In genomic region chr2:77910216-77910615, GRCm38 (mm10) we compare ENCODE assay signal across 16 mouse cellular contexts.
"Had no signal": no experiment of that assay in that cellular context is flagged by ENCODE, and none has a peak within 500 bp of the region (broad histone marks: within the 10 kb centered on the region; RNA-seq: fewer than 3 reads in every experiment).

No protein-coding gene starts in this region.

- DNase-seq: gastrocnemius, postnatal 14 days; gastrocnemius, postnatal 36 days; heart, adult 2 months; heart, postnatal 14 days; heart, postnatal 4 days; kidney, adult 18-20 months; kidney, adult 8-10 months; kidney, postnatal 10 days; kidney, postnatal 25 days; kidney, postnatal 4 days; liver; liver, embryonic 13.5 days had no signal

- ATAC-seq: hindbrain, embryonic 16.5 days; inflammation-experienced regulatory T-cells, adult 6 months; intestine, embryonic 15.5 days; intestine, postnatal 0 days had no signal
